Mouse (Mus musculus): ENCODE measurements around the gene Tanc1.

Tanc1 gene

GRCm38 (mm10) chr2:59680736-59681135, 68.9 kb downstream of the Tanc1 start:
- DNase-seq (ENCODE audit: low spot score in 2 of 2) = no peak

- DNase-seq (ENCODE audit: low spot score in 2 of 2) = no peak
Measured at GRCm38 (mm10) chr2:59681181-59681580, 69.3 kb downstream of the Tanc1 start.

- no peak for DNase-seq (ENCODE audit: low spot score in 2 of 2)
Measured at GRCm38 (mm10) chr2:59684864-59685605, 73.2 kb downstream of the Tanc1 start.

GRCm38 (mm10) chr2:59685606-59685950, 73.7 kb downstream of the Tanc1 start:
- DNase-seq (ENCODE audit: low spot score in 2 of 2) = no peak

- no peak for DNase-seq (ENCODE audit: low spot score in 2 of 2)
Measured at GRCm38 (mm10) chr2:59688261-59689104, 76.6 kb downstream of the Tanc1 start.

- DNase-seq (ENCODE audit: low spot score in 2 of 2) = no peak
Measured at GRCm38 (mm10) chr2:59691112-59691511, 79.3 kb downstream of the Tanc1 start.

- DNase-seq (ENCODE audit: low spot score in 2 of 2) = no peak
Measured at GRCm38 (mm10) chr2:59693473-59693872, 81.6 kb downstream of the Tanc1 start.

- no peak for DNase-seq (ENCODE audit: low spot score in 2 of 2)
Measured at GRCm38 (mm10) chr2:59697123-59697522, 85.3 kb downstream of the Tanc1 start.

GRCm38 (mm10) chr2:59697722-59698634, 86.1 kb downstream of the Tanc1 start:
- no peak for DNase-seq (ENCODE audit: low spot score in 2 of 2)

GRCm38 (mm10) chr2:59698635-59699300, 86.9 kb downstream of the Tanc1 start:
- no peak for DNase-seq (ENCODE audit: low spot score in 2 of 2)

GRCm38 (mm10) chr2:59699893-59700292, 88.1 kb downstream of the Tanc1 start:
- DNase-seq (ENCODE audit: low spot score in 2 of 2) = no peak

- no peak for DNase-seq (ENCODE audit: low spot score in 2 of 2)
Measured at GRCm38 (mm10) chr2:59705221-59705620, 93.4 kb downstream of the Tanc1 start.

- no peak for DNase-seq (ENCODE audit: low spot score in 2 of 2)
Measured at GRCm38 (mm10) chr2:59706806-59707205, 95.0 kb downstream of the Tanc1 start.

GRCm38 (mm10) chr2:59707922-59708706, 96.3 kb downstream of the Tanc1 start:
- no peak for DNase-seq (ENCODE audit: low spot score in 2 of 2)

GRCm38 (mm10) chr2:59710771-59711170, 98.9 kb downstream of the Tanc1 start:
- no peak for DNase-seq (ENCODE audit: low spot score in 2 of 2)

GRCm38 (mm10) chr2:59711992-59712391, 100.2 kb downstream of the Tanc1 start:
- DNase-seq (ENCODE audit: low spot score in 2 of 2) = no peak

GRCm38 (mm10) chr2:59712484-59712883, 100.6 kb downstream of the Tanc1 start:
- no peak for DNase-seq (ENCODE audit: low spot score in 2 of 2)

GRCm38 (mm10) chr2:59713626-59714556, 102.0 kb downstream of the Tanc1 start:
- no peak for DNase-seq (ENCODE audit: low spot score in 2 of 2)

- DNase-seq (ENCODE audit: low spot score in 2 of 2) = no peak
Measured at GRCm38 (mm10) chr2:59714992-59715391, 103.2 kb downstream of the Tanc1 start.

- no peak for DNase-seq (ENCODE audit: low spot score in 2 of 2)
Measured at GRCm38 (mm10) chr2:59716461-59716860, 104.6 kb downstream of the Tanc1 start.

All from cerebellum, postnatal 4 days (tissue).